Mouse (Mus musculus) heart, adult 2 months (tissue): ENCODE measurements at regions not wholly inside any gene's neighbourhood (a gene's known extent, or its start where the extent isn't known, plus 50 kb on each side); places are given as distances from the start of the nearest gene placed in this dataset.
A peak's percentile ranks its signal among the peaks of the same experiment; 100 is the strongest.

Source experiments
- DNase-seq, 2 experiments: peaks; one replicate each; pipeline ENCODE4 v3.0.0; 2021
- H3K27ac ChIP-seq: fragments of 200-600 bp; 2 replicates; pipeline ENCODE4 v1.8.1; 2022
- H3K27me3 ChIP-seq: fragments of 200-500 bp; 2 replicates; pipeline ENCODE4 v1.6.1; 2012; ENCODE audit warnings: mild to moderate bottlenecking, low read length, inconsistent platforms, mixed read lengths; ENCODE audit not compliant: control insufficient read depth, insufficient read depth
- H3K36me3 ChIP-seq: fragments of 200-500 bp; 2 replicates; pipeline ENCODE4 v1.6.1; 2012; ENCODE audit warnings: low read length, inconsistent platforms; ENCODE audit not compliant: control insufficient read depth, insufficient read depth
- H3K4me1 ChIP-seq: fragments of 200-500 bp; 2 replicates; pipeline ENCODE4 v1.6.1; 2011; ENCODE audit warnings: low read length; ENCODE audit not compliant: control insufficient read depth, insufficient read depth
- H3K4me3 ChIP-seq: fragments of 200-600 bp; 2 replicates; pipeline ENCODE4 v1.8.1; 2022
- H3K79me2 ChIP-seq: fragments of 200-500 bp; replicated peaks from 2 replicates; pipeline ENCODE4 v1.6.1; 2012; ENCODE audit warnings: mild to moderate bottlenecking, inconsistent platforms, low read length, moderate library complexity, mixed read lengths; ENCODE audit not compliant: control insufficient read depth, insufficient read depth
- H3K9ac ChIP-seq: fragments of 200-500 bp; 2 replicates; pipeline ENCODE4 v1.6.1; 2012; ENCODE audit warnings: low read depth, mild to moderate bottlenecking, control low read depth, inconsistent platforms, low read length, mixed read lengths
- CTCF ChIP-seq: fragments of 200-600 bp; IDR thresholded peaks from 2 replicates; pipeline ENCODE4 v1.8.1; 2022; ENCODE audit warnings: antibody characterized with exemption, mild to moderate bottlenecking, moderate library complexity
- EP300 ChIP-seq: fragments of 200-500 bp; IDR thresholded peaks from 2 replicates; pipeline ENCODE4 v1.6.1; 2011; ENCODE audit warnings: low read depth, low read length, control low read depth; ENCODE audit not compliant: insufficient read depth
- POLR2A ChIP-seq: fragments of 200-500 bp; IDR thresholded peaks from 2 replicates; pipeline ENCODE4 v1.6.1; 2011; ENCODE audit warnings: mild to moderate bottlenecking, low read depth, low read length, control low read depth; ENCODE audit not compliant: insufficient read depth
- WGBS: fragments of 180-500 bp; shearing (Covaris S2); methylation state at CpG from one replicate; pipeline ENCODE4 v1.1.7; 2018; 5-methylcytosine and 5-hydroxymethylcytosine counted together
- intact Hi-C: fragments of 180-260 bp; cut with DNase I; formaldehyde crosslinking; loops from one replicate; pipeline ENCODE4 v1.15.1; 2025

GRCm38 (mm10) chr6:84431622-84431955, 162.1 kb downstream of the Cyp26b1 start:
- intact Hi-C loops, result no loop called here
- WGBS, result 88% methylated on average over 2 of the region's 2 CpGs
- H3K79me2 ChIP-seq, result no peaks in the 10 kb centered on the region
- TF ChIP-seq CTCF (no peak), POLR2A (no peak), EP300 (no peak)
- no peak overlapping the region for H3K27ac ChIP-seq
- H3K27me3 ChIP-seq, result no peaks in the 10 kb centered on the region
- H3K4me3 ChIP-seq, result no peak overlapping the region
- no peaks in the 10 kb centered on the region for H3K36me3 ChIP-seq
- no peak overlapping the region for H3K9ac ChIP-seq
- DNase-seq, result no peak
- peaks cover 8% of the 10 kb centered on the region for H3K4me1 ChIP-seq

DNA sequence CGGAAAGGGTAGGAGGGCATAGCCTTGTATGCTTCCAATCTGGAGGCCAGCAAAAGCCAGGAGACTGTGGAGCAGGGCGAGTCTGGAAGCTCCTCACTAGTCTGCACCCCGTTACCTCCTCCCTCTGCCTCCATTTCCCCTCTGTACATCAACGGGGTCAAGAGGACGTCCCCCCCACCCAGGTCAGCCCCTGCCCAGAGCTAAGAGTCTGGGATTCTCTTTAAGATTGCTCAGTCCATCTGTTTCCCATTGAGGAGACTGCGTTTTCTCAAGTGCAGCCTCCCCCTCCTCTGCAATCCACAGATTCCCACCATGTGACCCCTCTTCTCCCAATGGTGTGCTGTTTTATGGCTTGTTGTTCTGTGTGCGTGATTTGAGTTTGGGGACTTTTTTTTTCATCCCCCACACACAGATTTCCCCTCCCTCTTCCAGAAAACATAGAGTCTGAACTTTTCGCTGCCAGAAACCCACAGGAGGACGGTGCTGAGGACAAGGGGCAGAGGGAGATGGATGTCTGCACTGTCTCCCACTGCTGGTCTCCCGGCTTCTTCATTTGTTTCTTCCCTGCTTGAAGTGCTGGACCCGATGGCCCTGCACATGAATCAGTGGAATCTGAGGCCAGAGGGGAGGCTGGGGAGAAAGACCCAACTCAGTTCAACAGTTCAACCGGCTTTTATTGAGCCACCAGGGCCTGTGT, 162.6 kb downstream of the Cyp26b1 start:
- DNase-seq, result no peak
- Histone ChIP-seq H3K27me3 (no peaks in the 10 kb centered on the region), H3K9ac (no peak overlapping the region), H3K36me3 (no peaks in the 10 kb centered on the region), H3K4me3 (no peak overlapping the region), H3K27ac (no peak overlapping the region), H3K79me2 (no peaks in the 10 kb centered on the region), H3K4me1 (peaks cover 8% of the 10 kb centered on the region)
- WGBS, result 62% methylated on average over 12 of the region's 12 CpGs
- no peak for TF ChIP-seq CTCF
- TF ChIP-seq POLR2A, result no peak
- no peak for TF ChIP-seq EP300
- intact Hi-C loops, result no loop called here

GRCm38 (mm10) chr6:84430146-84430545, 163.6 kb downstream of the Cyp26b1 start:
- Histone ChIP-seq H3K27ac (no peak overlapping the region), H3K36me3 (no peaks in the 10 kb centered on the region), H3K79me2 (no peaks in the 10 kb centered on the region), H3K27me3 (no peaks in the 10 kb centered on the region), H3K9ac (no peak overlapping the region), H3K4me3 (no peak overlapping the region), H3K4me1 (peaks cover 8% of the 10 kb centered on the region)
- peak in 1 of 2 experiments; percentile 45 for DNase-seq
- intact Hi-C loops, result no loop called here
- 14% methylated on average over 4 of the region's 4 CpGs for WGBS
- TF ChIP-seq EP300 (no peak), CTCF (no peak), POLR2A (no peak)

DNA sequence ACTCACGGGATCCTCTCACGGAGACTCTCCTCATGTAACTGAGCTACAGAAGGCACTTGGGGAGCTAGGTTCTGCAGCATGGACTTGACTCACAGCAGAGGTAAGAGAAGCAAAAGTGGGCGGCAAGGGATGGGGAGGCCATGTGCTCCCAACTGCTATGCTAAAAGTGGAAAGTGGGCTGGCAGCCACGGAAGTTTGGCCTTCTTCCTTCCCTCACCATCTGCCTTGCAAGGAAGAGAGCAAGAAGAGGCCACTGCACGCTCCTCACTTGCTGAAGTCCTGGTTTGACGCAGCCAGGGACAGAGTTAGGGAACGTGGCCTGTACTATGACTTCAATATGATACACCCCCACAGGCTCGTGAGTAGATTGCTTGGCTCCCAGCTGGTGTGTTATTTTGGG, 164.5 kb downstream of the Cyp26b1 start:
- 0 out of 2 replicates have a peak, but pooled peaks have one; percentile 12 for TF ChIP-seq EP300
- no peak for TF ChIP-seq CTCF
- Histone ChIP-seq H3K9ac (no peak overlapping the region), H3K27me3 (no peaks in the 10 kb centered on the region), H3K36me3 (no peaks in the 10 kb centered on the region), H3K4me3 (no peak overlapping the region), H3K4me1 (peaks cover 8% of the 10 kb centered on the region), H3K27ac (no peak overlapping the region), H3K79me2 (no peaks in the 10 kb centered on the region)
- WGBS, result 39% methylated on average over 8 of the region's 8 CpGs
- intact Hi-C loops, result no loop called here
- peak in 1 of 2 experiments; percentile 39 for DNase-seq

GRCm38 (mm10) chr6:84426691-84427090, 167.0 kb downstream of the Cyp26b1 start:
- intact Hi-C loops, result no loop called here
- Histone ChIP-seq H3K27ac (no peak overlapping the region), H3K4me3 (no peak overlapping the region), H3K27me3 (no peaks in the 10 kb centered on the region), H3K9ac (no peak overlapping the region), H3K4me1 (peaks cover 8% of the 10 kb centered on the region), H3K79me2 (no peaks in the 10 kb centered on the region), H3K36me3 (no peaks in the 10 kb centered on the region)
- WGBS, result 74% methylated on average over 8 of the region's 8 CpGs
- DNase-seq, result no peak
- TF ChIP-seq POLR2A (no peak), CTCF (no peak), EP300 (no peak)

DNA sequence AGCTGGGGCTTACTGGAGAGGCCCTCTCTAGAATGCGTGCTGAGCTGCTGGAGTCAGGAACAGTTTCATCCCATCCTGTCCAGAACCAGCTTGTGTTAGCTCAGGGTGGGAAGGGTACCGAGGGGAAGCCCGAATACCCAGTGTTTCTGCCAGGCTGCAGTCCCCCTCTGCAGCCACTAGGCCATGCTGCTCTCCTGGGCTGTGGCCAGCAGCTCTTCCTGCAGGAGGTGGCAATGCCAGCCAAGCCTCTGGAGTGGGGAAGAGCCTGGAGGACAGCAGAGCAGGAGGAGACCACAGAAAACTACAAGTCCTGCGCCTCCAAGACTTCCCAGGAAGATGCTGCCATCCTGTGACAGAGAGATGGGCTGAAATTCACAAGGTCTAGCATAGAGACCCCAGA, 167.9 kb downstream of the Cyp26b1 start:
- H3K27me3 ChIP-seq, result no peaks in the 10 kb centered on the region
- intact Hi-C loops, result no loop called here
- DNase-seq, result peak; percentile 32 to 38
- H3K79me2 ChIP-seq, result no peaks in the 10 kb centered on the region
- H3K9ac ChIP-seq, result no peak overlapping the region
- no peaks in the 10 kb centered on the region for H3K36me3 ChIP-seq
- WGBS, result 45% methylated on average over 4 of the region's 4 CpGs
- peaks cover 8% of the 10 kb centered on the region for H3K4me1 ChIP-seq
- H3K4me3 ChIP-seq, result no peak overlapping the region
- no peak overlapping the region for H3K27ac ChIP-seq
- no peak for TF ChIP-seq EP300
- peak; percentile 81 for TF ChIP-seq CTCF
- no peak for TF ChIP-seq POLR2A
